Mouse (Mus musculus): ENCODE measurements around the gene S100a2.
A peak's percentile ranks its signal among the peaks of the same experiment; 100 is the strongest.

The S100a2 gene

GRCm38 (mm10) chr3:90615911-90616310, 25.9 kb downstream of the S100a2 start:
- no peak for DNase-seq (ENCODE audit: low read depth)

- peak; percentile 67 for DNase-seq (ENCODE audit: low read depth)
Measured at GRCm38 (mm10) chr3:90617586-90617985, 27.5 kb downstream of the S100a2 start.

DNA sequence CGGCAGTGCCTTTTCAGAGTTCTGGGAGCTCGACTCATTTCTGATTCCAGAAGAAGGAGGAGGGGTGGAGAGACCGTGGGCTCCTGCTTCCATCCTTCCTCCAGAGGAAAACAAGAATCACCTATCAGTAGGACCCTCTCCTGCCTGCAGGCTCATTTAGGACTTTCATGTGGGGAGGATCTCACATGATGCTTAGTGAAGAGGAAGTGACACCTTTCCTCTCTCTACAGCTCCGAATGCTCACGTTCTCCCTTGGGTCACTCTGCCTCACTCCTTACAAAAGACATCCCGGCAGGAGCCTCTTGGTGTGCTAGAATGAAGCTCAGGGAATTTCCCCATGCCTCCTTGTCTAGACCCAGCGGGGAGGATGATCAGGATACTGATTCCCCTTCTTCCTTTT, 31.5 kb downstream of the S100a2 start:
- no peak for DNase-seq (ENCODE audit: low read depth)

- peak; percentile 65 for DNase-seq (ENCODE audit: low read depth)
Measured at GRCm38 (mm10) chr3:90623435-90624071, 33.5 kb downstream of the S100a2 start.

DNA sequence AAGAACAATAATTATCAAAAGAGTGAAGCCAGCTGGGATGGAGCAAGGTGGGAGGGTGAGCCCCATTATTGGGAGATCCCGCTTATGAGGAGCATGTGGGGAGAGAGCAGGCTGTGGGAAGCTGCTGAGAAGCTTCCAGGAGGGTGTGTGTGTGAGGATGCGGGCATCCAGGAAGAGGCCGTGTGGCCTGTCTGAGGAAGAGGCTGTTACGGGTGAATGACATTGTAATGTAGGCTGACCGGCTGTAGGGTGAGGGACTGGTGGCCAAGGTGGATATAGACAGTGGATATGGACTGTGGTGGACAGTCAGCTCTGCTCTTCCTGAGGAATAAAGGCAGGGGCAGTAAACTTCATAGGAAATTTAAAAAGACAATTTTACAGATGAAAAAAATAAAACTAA, 35.4 kb downstream of the S100a2 start:
- no peak for DNase-seq (ENCODE audit: low read depth)

DNA sequence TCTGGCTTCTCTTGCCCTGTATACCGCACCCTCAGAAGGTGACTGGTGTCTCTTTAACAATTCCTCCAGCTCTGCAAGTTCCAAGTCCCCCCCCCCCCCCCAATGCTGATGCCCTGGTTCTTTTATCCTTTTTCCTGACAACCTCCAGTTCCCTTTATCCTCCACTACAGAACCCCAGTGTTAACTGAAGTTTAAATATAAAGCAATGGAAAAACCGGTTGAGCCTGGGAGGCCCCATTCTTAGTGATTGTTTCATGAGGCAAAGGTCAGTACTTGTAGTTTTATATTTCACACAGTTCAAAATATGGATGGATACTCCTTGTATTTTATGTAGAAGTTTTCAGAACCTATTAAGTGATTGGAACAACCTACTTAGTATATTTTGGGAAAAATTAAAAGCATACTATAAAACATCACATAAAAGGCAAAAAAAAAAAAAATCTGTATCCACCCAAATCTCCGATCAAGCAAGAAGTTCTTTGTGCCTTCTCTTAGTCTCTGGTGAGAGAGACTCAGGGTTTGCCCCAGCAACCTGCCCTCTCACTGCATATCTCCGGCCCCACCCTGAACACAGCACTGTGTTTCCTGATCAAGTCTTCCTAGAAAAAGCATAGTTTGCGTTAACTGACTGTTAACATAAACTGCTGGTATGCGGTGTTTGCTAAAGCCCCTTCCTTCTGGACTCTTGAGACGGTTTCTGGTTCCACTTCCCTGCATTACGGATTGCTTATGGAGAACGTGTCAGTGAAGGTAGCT, 36.4 kb downstream of the S100a2 start:
- DNase-seq (ENCODE audit: low read depth), result no peak

- no peak for DNase-seq (ENCODE audit: low read depth)
Measured at GRCm38 (mm10) chr3:90627366-90627765, 37.3 kb downstream of the S100a2 start.

DNA sequence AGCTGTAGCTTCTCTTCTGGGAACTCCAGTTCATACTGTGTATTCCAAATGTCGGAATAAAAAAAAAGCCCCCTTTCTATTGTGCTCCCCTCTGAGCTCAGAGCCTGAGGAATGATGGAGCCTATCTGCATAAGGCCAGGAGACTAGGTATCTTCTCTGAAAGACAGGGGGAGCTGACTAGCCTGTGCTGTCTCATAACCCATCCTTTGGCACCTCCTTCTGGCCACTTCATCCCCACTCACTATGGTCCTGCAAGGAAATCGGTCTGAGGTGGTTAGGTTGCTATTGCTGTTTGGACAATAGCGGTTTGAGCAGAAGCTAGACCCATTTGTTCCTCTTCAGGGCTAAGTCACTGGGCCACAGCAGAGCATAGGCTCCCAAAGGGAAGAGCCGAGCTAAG, 37.8 kb downstream of the S100a2 start:
- peak; percentile 68 for DNase-seq (ENCODE audit: low read depth)

DNA sequence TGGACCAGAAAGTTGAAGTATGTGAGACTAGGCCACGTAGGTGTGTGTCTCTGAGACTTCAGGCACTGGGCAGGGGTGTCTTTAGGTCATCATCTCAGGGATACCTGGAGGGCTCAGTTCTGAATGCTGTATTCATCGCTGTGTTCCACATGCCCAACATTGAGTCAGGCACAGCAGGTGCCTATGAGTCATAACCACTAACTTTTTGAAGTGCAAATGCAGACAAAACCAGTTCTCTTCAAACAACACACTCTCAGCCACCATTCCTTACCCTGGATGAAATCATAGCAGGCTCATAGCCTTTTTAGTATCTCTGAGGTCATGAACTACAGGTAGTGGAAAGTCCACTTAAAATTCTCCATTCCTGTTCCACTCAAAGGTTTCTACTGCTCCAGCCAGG, 39.3 kb downstream of the S100a2 start:
- no peak for DNase-seq (ENCODE audit: low read depth)

- no peak for DNase-seq (ENCODE audit: low read depth)
Measured at GRCm38 (mm10) chr3:90631984-90632383, 41.9 kb downstream of the S100a2 start.

- DNase-seq (ENCODE audit: low read depth), result no peak
Measured at GRCm38 (mm10) chr3:90638511-90639275, 48.6 kb downstream of the S100a2 start.

DNA sequence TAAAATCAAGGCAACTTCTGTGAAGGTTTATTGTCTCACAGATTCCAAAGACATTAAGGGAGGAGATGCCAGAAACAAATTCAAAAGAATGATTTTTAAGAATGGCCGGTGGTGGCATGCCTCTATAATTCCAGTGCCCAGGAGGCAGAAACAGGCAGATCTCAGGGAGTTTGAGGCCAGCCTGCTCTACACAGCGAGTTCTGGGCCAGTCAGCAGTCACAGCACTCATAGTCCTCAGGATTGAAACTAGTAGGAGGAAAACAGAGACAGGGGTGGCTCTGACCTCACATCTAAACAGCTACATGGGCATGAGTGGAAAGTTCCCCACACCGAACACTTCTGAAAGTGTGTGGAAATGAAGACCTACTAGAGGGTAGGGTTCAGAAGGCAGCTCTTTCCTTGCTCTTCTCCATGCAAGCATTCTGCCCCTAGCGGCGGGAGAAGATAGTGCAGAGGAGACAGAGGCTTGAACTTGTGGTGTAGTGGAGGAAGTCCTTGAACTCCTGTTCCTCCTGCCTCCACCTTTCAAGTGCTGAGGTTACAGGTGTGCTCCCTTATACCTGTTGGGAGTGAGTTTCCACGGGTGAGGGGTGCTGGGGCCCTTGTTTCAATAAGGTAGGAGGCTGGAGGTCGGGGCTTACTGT, 49.6 kb downstream of the S100a2 start:
- peak; percentile 85 for DNase-seq (ENCODE audit: low read depth)

- no peak for DNase-seq (ENCODE audit: low read depth)
Measured at GRCm38 (mm10) chr3:90640981-90641380, 50.9 kb downstream of the S100a2 start.

Measured in induced T-regulatory cell, adult 2 months (primary cell).